Mouse (Mus musculus) retina, postnatal 7 days (tissue): Measurements from ENCODE around the gene Smim1.

Source experiments
- DNase-seq: peaks from one replicate; pipeline ENCODE4 v3.0.0-alpha.2; 2012; ENCODE audit warnings: low read depth, low spot score

Smim1 gene

GRCm38 (mm10) chr4:154025641-154026440 is at the start of gene Smim1:
Gene Smim1, minus strand, starts transcription at chr4:154026230.
- peak; percentile 50 for DNase-seq

DNA sequence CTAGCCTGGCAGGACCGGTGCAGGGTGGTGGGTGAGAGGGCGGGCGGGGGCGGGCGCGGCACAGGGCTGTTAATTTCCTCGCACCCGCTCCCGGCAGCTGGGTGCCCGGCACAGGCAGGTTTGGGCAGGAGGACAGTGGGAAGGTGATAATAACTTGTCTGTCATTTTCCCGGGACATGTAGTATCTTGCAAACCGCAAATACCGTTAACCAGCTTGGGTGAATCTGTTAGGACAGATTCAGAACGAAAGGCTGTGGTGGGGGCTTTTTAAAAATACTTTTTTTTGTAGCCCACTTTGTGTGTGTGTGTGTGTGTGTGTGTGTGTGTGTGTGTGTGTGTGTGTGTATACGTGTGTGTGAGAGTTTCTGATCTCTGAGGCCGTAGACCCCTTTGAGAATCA is 45.9 kb upstream of the Smim1 start:
- DNase-seq, result no peak

DNA sequence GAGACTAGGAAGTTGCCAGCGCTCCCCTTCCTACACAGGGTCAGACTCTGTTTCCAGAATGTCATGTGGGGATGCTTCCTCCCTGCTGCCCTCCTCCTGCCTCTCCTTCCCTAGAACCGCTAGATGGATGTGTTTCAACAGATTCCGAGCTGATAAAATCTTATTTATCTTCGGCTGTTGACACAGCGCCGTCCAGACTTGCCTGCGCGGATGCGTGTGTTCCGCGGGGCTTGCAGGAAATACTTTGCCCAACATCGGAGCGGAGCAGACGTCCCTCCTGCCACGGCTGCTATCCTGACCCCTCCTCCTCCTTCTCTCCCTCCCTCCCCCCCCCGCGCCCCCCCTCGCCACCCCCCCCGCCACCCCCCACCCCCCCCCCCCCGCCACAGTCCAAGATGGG is 45.5 kb upstream of the Smim1 start:
- no peak for DNase-seq

DNA sequence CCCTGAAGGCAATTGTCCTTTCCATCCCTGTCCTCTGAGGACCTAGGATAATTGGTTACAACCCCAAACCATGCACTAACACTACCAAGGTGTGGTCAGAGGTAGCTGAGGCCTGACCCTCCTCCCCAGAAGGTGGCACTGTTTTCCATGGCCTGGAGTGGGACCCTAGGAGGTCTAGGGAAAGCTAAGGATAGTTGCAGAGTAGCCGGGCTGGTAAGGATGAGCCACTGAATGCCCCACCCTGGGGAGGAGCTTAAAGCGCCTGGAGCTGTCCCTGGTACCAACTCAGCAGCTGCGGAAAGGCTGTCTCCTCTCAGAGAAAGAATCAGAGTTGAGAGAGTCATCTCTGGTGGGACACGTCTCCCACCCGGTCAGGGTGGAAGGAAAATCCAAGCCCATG is 44.9 kb upstream of the Smim1 start:
- peak; percentile 13 for DNase-seq

GRCm38 (mm10) chr4:154064827-154065773 is 39.1 kb upstream of the Smim1 start:
- peak; percentile 43 for DNase-seq

GRCm38 (mm10) chr4:154057696-154058095 is 31.7 kb upstream of the Smim1 start:
- no peak for DNase-seq

- no peak for DNase-seq
Observed at GRCm38 (mm10) chr4:154056661-154057060, 30.6 kb upstream of the Smim1 start.

DNA sequence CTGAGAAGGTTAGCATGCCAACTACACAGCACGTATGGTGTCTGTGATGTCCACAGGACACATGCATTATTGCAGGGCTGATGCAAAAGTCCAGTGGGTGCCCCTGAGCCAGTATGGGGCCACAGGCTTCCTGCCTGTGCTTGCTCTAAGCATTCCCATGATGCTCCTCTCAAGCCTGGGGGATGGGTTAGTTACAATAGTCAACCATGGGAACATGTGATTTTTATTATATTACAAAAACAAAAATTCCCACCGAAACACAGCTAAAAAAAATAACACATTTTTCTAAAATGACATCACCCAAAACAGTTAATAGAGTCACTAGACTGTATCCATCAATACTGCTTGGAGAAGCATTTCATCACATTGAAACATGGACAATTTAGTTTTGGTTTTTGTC is 30.0 kb upstream of the Smim1 start:
- DNase-seq, result no peak

DNA sequence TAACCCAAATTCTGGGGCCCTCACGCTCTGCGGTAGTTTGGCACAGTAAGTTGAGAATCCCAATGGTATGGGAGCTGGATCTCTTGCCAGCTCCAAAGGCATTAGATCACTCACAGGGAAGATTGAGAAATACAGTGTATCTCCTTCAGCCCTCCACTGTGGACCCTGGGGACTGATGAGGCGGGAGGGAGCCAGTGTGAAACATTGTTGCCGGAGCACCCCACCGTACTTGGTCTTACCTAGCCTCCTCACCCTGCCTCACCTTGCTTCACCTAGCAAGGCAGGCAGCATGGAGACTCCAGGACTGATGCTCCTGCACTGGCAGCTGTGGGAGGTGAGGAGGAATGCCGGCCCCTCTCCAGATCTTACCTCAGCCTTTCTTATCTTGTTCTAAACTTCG is 29.5 kb upstream of the Smim1 start:
- DNase-seq, result no peak

- DNase-seq, result no peak
Observed at GRCm38 (mm10) chr4:154053065-154053464, 27.0 kb upstream of the Smim1 start.

GRCm38 (mm10) chr4:154051401-154051800 is 25.4 kb upstream of the Smim1 start:
- no peak for DNase-seq

DNA sequence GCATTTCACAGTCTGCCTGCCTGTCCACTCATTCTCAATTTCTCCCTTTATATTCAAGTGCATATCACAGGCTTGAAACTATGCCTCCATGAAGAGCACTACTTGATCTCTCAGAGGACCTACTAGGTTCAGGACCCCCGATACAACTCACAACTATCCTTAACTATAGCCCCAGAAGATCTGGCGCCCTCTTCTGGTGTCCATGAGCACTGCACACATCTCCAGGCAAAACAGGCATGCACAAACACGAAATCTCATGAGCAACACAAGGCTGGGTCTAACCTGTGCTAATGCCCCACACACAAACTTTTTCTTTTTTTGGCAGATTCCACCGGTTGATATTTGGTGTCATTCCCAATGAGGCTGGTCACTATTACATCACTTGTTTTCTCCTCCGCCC is 19.8 kb upstream of the Smim1 start:
- DNase-seq, result no peak

DNA sequence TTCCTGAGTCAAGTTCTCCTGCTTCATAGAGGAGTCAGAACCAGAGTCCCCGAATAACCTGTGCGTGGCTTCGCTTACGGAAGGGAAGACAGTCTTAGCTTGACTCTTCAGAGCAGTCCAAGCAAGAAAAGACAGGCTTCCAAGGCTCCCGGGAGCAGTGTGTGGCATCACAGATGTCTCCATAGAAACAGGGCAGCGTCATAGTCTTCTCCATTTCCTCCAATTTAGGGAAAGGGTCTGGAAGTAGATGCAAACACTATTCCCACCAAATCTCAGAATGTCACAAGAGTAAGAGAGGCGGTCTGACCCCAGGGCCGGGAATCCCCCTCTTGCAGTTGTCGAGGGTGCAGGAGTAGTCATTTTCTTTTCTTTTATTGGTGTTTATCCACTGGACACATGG is 16.5 kb upstream of the Smim1 start, which contains the start of gene Ccdc27:
Ccdc27 (minus strand) TSS at position 101 of the 400 bp plus-strand sequence.
- DNase-seq, result no peak

DNA sequence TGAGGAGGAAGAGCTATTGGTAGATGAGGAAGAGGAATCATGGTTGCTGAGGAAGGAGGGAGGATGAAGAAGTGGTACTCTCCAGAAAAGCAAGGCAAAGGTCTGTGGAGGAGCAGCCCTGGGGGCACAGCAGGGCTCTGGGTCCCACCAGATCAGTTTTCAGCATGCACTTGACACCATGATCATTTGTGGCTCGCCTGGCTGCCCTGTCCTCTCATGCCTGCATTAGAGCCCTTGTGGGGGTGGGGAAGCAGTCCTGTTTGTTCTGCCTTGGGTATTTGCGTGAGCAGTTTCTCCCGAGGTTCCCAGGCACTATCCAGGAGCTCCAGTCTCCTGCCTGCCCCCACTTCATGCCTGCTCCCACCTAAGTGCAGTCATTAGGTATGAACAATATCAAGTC is 11.1 kb upstream of the Smim1 start:
- no peak for DNase-seq

DNA sequence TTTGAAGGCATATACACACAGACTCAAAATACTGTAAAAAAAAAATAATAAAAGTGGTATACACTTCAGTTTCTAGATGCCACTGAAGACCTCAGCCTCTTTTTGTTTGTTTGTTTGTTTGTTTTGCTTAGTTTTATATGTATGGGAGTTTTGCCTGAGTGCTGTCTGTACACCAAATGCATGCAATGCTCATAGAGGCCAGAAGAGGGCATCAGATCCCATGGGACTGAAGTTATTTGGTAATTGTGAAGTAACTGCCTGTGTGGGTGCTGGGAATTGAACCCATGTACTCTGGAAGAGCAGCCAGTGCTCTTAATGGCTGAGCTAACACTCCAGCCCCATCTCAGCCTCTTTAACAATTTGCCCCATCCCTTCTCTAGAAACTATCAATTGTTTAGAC is 2.6 kb upstream of the Smim1 start:
- DNase-seq, result no peak

DNA sequence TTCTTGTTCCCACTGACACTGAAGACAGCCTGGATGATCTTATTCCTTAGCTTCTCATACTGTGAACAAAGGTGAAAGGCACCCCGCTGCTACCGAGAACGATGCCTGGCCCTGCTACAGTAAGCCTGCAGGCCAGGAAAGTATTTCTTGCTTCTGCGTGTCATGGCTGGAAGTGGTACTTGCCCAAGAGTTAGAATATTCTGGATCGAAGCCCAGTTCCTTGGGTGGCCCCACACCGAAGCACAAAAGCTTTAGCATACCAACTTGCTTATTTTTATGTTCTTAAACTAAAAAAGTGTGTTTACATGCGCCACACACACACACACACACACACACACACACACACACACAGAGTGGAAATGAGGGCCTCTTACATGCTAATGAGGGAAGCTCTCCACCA is 2.0 kb upstream of the Smim1 start:
- no peak for DNase-seq

DNA sequence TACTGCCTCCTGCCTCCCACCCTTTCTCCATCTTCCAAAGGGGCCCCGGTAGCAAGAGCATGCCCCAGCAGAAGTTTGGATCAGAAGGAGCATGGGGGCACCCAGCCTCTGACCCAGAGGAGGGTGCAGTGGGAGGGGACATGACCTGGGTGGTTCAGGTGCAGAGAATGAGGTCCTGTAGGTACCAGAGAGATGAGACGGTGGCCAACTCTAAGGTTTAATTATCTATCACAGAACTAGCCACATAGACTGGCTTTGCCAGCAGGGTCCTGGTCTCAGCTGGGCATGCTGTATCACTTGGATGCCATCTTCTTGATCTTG is 371 bp upstream of the Smim1 start:
- DNase-seq, result no peak

GRCm38 (mm10) chr4:154024729-154025521 is 1.1 kb downstream of the Smim1 start:
- DNase-seq, result no peak

- DNase-seq, result no peak
Observed at GRCm38 (mm10) chr4:154023754-154024601, 2.1 kb downstream of the Smim1 start.

- no peak for DNase-seq
Observed at GRCm38 (mm10) chr4:154022844-154023243, 3.2 kb downstream of the Smim1 start.

DNA sequence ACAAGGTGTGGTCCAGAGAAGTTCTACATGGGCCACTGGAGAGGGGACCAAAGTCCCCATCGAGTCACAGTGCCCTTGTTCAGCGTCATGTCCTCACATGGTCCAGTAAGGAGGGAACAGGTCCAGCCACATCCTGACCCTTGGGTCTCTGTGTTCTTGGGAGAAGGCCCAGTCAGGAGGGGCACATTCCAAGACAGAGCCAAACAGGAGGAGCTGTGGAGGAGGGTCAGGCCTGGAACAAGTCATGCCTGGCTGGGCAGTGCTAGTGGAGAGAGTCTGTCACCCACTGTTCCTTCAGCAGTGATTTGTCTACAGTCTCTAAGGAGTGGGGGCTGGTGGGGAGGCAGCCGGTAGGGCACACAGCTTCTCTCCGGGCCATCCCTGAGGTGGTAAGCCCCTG is 3.6 kb downstream of the Smim1 start:
- no peak for DNase-seq
